11 mouse cellular contexts compared by ENCODE assay signal in genomic region chr4:139111421-139111820, GRCm38 (mm10). TPM values are rescaled to one million over a fixed set of nuclear protein-coding genes. Genes with fewer than 3 reads are reported as not detected.
A peak's percentile ranks its signal among the peaks of the same experiment; 100 is the strongest.
DNase-seq lines count a peak whose midpoint lies in the region; ATAC-seq and TF ChIP-seq lines count a peak whose summit lies in the region.
"Had no signal": no experiment of that assay in that cellular context is flagged by ENCODE, and none has a peak within 500 bp of the region (broad histone marks: within the 10 kb centered on the region; RNA-seq: fewer than 3 reads in every experiment).

No protein-coding gene starts in this region.

- peaks cover 23% of the 10 kb centered on the region for H3K4me1 ChIP-seq in cerebellum, adult 2 months (ENCODE audit: control insufficient read depth, insufficient read depth, low read length)
- H3K4me1 ChIP-seq in liver, adult 2 months (ENCODE audit: control insufficient read depth, insufficient read depth, low read length), result peaks cover 21% of the 10 kb centered on the region
- H3K4me1 ChIP-seq in liver, embryonic 15.5 days (replicated peaks), result peaks cover 58% of the 10 kb centered on the region

- peak overlapping the region; percentile 46; the same call in 1 of the 2 replicates for H3K27ac ChIP-seq in cerebellum, adult 2 months (ENCODE audit: insufficient read depth, low read length)
- H3K27ac ChIP-seq in liver, adult 2 months (replicated peaks; ENCODE audit: insufficient read depth, low read depth, low read length), result peak overlapping the region; percentile 86
- H3K27ac ChIP-seq in liver, embryonic 15.5 days (replicated peaks), result peak overlapping the region; percentile 48; the same call in 1 of the 2 replicates

- H3K79me2 ChIP-seq in liver, adult 2 months (ENCODE audit: control insufficient read depth, insufficient read depth, low read length), result peaks cover 49% of the 10 kb centered on the region

- no peak overlapping the region for H3K4me3 ChIP-seq in cerebellum, adult 2 months (replicated peaks; ENCODE audit: insufficient read depth, low read depth, low read length)
- no peak overlapping the region; the same call in 1 of the 2 replicates for H3K4me3 ChIP-seq in liver, adult 2 months (ENCODE audit: insufficient read depth, low read depth, low read length)
- no peak overlapping the region for H3K4me3 ChIP-seq in liver, embryonic 15.5 days (replicated peaks)

- 53% methylated on average over 3 of the region's 3 CpGs for whole genome bisulfite sequencing in cerebellum, adult 2 months
- 17% methylated on average over 3 of the region's 3 CpGs for WGBS in liver, adult 2 months
- WGBS in liver, embryonic 15.5 days (ENCODE audit: insufficient replicate concordance), result 59% methylated on average over 3 of the region's 3 CpGs

- H3K4me2 ChIP-seq in liver, embryonic 15.5 days, result peak overlapping the region; percentile 29; the same call in 1 of the 2 replicates

- peak overlapping the region; percentile 22 for H3K9ac ChIP-seq in liver, adult 2 months (ENCODE audit: low read depth, low read length)
- no peak overlapping the region for H3K9ac ChIP-seq in liver, embryonic 15.5 days

- no peak for TF ChIP-seq POLR2A in cerebellum, adult 2 months (IDR thresholded peaks at IDR 0.05; ENCODE audit: borderline replicate concordance, insufficient read depth, low read length)
- no peak for TF ChIP-seq POLR2A in liver, adult 2 months (IDR thresholded peaks at IDR 0.05; ENCODE audit: extremely low read depth, insufficient read depth, low read length)

- H3K36me3 ChIP-seq in liver, adult 2 months (ENCODE audit: control insufficient read depth, insufficient read depth, low read length), result no peaks in the 10 kb centered on the region
- 0 out of 2 replicates have a peak, but pooled peaks cover 3% of the 10 kb centered on the region for H3K36me3 ChIP-seq in liver, embryonic 15.5 days (replicated peaks)

- no peaks in the 10 kb centered on the region for H3K27me3 ChIP-seq in cerebellum, adult 2 months (ENCODE audit: control insufficient read depth, insufficient read depth, low read length)
- no peaks in the 10 kb centered on the region for H3K27me3 ChIP-seq in liver, adult 2 months (ENCODE audit: control insufficient read depth, insufficient read depth, low read length)
- no peaks in the 10 kb centered on the region for H3K27me3 ChIP-seq in liver, embryonic 15.5 days

- DNase-seq in cerebellum, adult 2 months, result no peak
- DNase-seq in cerebellum, adult 18-20 months, result no peak
- peak; percentile 86 for DNase-seq in liver, adult 2 months (ENCODE audit: extremely low read depth, low read depth, low spot score)
- no peak for DNase-seq in liver
- peak; percentile 89 for DNase-seq in kidney, adult 9 months
- no peak for DNase-seq in ovary, postnatal 10 days (ENCODE audit: low spot score)
- no peak for DNase-seq in frontal cortex, postnatal 10 days (ENCODE audit: low spot score in 2 of 2)
- DNase-seq: adrenal gland, adult 2 months; gastrocnemius, postnatal 25 days had no signal

- ATAC-seq in liver, embryonic 15.5 days (ENCODE audit: insufficient read depth), result no peak

- TF ChIP-seq CTCF in cerebellum, adult 2 months (IDR thresholded peaks at IDR 0.05; ENCODE audit: borderline replicate concordance, insufficient read depth, low read depth, low read length), result no peak
- TF ChIP-seq CTCF in liver, adult 2 months (IDR thresholded peaks at IDR 0.05; ENCODE audit: low read depth, low read length), result no peak

- no peaks in the 10 kb centered on the region for H3K9me3 ChIP-seq in liver, embryonic 15.5 days (replicated peaks)

RNA-seq across cellular contexts. Expression of gene Nbl1, which starts 18.6 kb away (rescaled TPM):
- polyA plus RNA-seq in cerebellum, adult 2 months (2012; rRNA removed), result 55.0 and 63.1 TPM in 2 replicates
- total RNA-seq in liver, adult 2 months (2014; rRNA removed), result 0.37 and 1.7 TPM in 2 replicates
- polyA plus RNA-seq in liver, adult 2 months (2012; rRNA removed), result 1.1 and 1.3 TPM in 2 replicates
- polyA plus RNA-seq in liver, embryonic 15.5 days (2015; fragmentation: Nextera tagmentation; extraction: Ambion mirVana), result 2.6 and 3.0 TPM in 2 replicates
- total RNA-seq: megakaryocyte-erythroid progenitor cell, adult 5-6 weeks had no signal

RNA-seq across cellular contexts. Expression of gene Minos1, which starts 19.5 kb away (rescaled TPM):
- 212 and 218 TPM in 2 replicates for polyA plus RNA-seq in cerebellum, adult 2 months (2012; rRNA removed)
- total RNA-seq in liver, adult 2 months (2014; rRNA removed), result 45.2 and 55.5 TPM in 2 replicates
- 26.3 and 29.7 TPM in 2 replicates for polyA plus RNA-seq in liver, adult 2 months (2012; rRNA removed)
- polyA plus RNA-seq in liver, embryonic 15.5 days (2015; fragmentation: Nextera tagmentation; extraction: Ambion mirVana), result 228 and 290 TPM in 2 replicates

RNA-seq across cellular contexts. Expression of gene Htr6, which starts 36.1 kb away (rescaled TPM):
- polyA plus RNA-seq in cerebellum, adult 2 months (2012; rRNA removed), result 1.1 and 1.2 TPM in 2 replicates
- total RNA-seq in liver, adult 2 months (2014; rRNA removed), result not detected in 2 replicates
- polyA plus RNA-seq in liver, adult 2 months (2012; rRNA removed), result not detected in 2 replicates
- polyA plus RNA-seq in liver, embryonic 15.5 days (2015; fragmentation: Nextera tagmentation; extraction: Ambion mirVana), result not detected in 2 replicates
- total RNA-seq: gastrocnemius, postnatal 25 days; megakaryocyte-erythroid progenitor cell, adult 5-6 weeks had no signal

Comparison
In these comparisons a context has a peak if more than half of its experiments do, and no peak if none do; other contexts are left out.
1. DNase-seq: peak in liver, adult 2 months (single experiment) and kidney, adult 9 months (single experiment); none in cerebellum, adult 2 months (0 of 2), cerebellum, adult 18-20 months (0 of 2), liver (single experiment), ovary, postnatal 10 days (single experiment) and frontal cortex, postnatal 10 days (0 of 2).
2. RNA of gene Nbl1, which starts 18.6 kb away (polyA plus RNA-seq): 55.0 to 63.1 TPM in cerebellum, adult 2 months; 2.6 to 3.0 TPM in liver, embryonic 15.5 days and 1.1 to 1.3 TPM in liver, adult 2 months; every median in the first group is over 10 times any median in the second.
3. Peak in every context shown above with its lines, with median percentiles within 50 percentile points of each other: H3K27ac ChIP-seq.